Mouse (Mus musculus) MEL (cell line): ENCODE measurements around the gene Vmn1r2. TPM values are rescaled to one million over a fixed set of nuclear protein-coding genes. Genes with fewer than 3 reads are reported as not detected.
"Not testable (repeated sequence)": the region's sequence is repeated elsewhere in the genome, so short reads cannot be mapped to it uniquely, and the experiment has no call there.

Experiments used
- DNase-seq: peaks from one replicate; pipeline ENCODE4 v3.0.0; 2011; ENCODE audit warnings: low read depth, low spot score
- H3K27ac ChIP-seq: 2 replicates; pipeline ENCODE4 v1.5.1; 2012; ENCODE audit warnings: low read depth, mild to moderate bottlenecking, control low read depth, low read length, moderate library complexity; ENCODE audit not compliant: control insufficient read depth
- H3K27me3 ChIP-seq, 2 experiments: fragments of 150-350 bp in 1 of 2; sonication (generic) in 1 of 2; 2 replicates each; pipeline ENCODE4 v1.6.1; 2012; ENCODE audit warnings: low read length in 2 of 2, mild to moderate bottlenecking in 2 of 2, improper control_type of control experiment in 1 of 2, moderate library complexity in 1 of 2; ENCODE audit not compliant: insufficient read depth in 2 of 2, control insufficient read depth in 1 of 2
- H3K36me3 ChIP-seq, 2 experiments: 2 replicates each; pipeline ENCODE4 v1.6.1; 2012 to 2014; ENCODE audit warnings: low read length in 2 of 2, improper control_type of control experiment in 1 of 2, inconsistent platforms in 1 of 2, mild to moderate bottlenecking in 1 of 2; ENCODE audit not compliant: insufficient read depth in 2 of 2, control insufficient read depth in 1 of 2
- H3K4me1 ChIP-seq, 2 experiments: fragments of 150-350 bp in 1 of 2; sonication (generic) in 1 of 2; 2 replicates each; pipeline ENCODE4 v1.6.1; 2012; ENCODE audit warnings: low read length in 2 of 2, improper control_type of control experiment in 1 of 2, mild to moderate bottlenecking in 1 of 2; ENCODE audit not compliant: insufficient read depth in 2 of 2, control insufficient read depth in 1 of 2
- H3K4me3 ChIP-seq, 2 experiments: fragments of 150-350 bp in 1 of 2; sonication (generic) in 1 of 2; 2 replicates each; pipeline ENCODE4 v1.5.1; 2012; ENCODE audit warnings: low read depth in 2 of 2, low read length in 2 of 2, mild to moderate bottlenecking in 2 of 2, moderate library complexity in 2 of 2, control low read depth in 1 of 2, improper control_type of control experiment in 1 of 2; ENCODE audit not compliant: control insufficient read depth in 1 of 2, insufficient read depth in 1 of 2
- H3K79me2 ChIP-seq: 2 replicates; pipeline ENCODE4 v1.6.1; 2012; ENCODE audit warnings: mild to moderate bottlenecking, low read length, moderate library complexity; ENCODE audit not compliant: control insufficient read depth, poor library complexity, insufficient read depth
- H3K9ac ChIP-seq: 2 replicates; pipeline ENCODE4 v1.6.1; 2012; ENCODE audit warnings: low read depth, mild to moderate bottlenecking, control low read depth, low read length, moderate library complexity; ENCODE audit not compliant: control insufficient read depth, poor library complexity, severe bottlenecking
- H3K9me3 ChIP-seq: fragments of 150-350 bp; sonication (generic); replicated peaks from 2 replicates; pipeline ENCODE4 v1.6.1; 2012; ENCODE audit warnings: mild to moderate bottlenecking, low read length, improper control_type of control experiment, moderate library complexity; ENCODE audit not compliant: insufficient read depth
- EP300 ChIP-seq, 2 experiments: IDR thresholded peaks; 2 replicates each; pipeline ENCODE4 v1.6.1; 2011; ENCODE audit warnings: improper control_type of control experiment in 2 of 2, low read length in 2 of 2, low read depth in 1 of 2, mild to moderate bottlenecking in 1 of 2
- ETS1 ChIP-seq: IDR thresholded peaks from 2 replicates; pipeline ENCODE4 v1.6.1; 2012; ENCODE audit warnings: low read depth, mild to moderate bottlenecking, inconsistent platforms, low read length, improper control_type of control experiment, moderate library complexity
- GATA1 ChIP-seq: IDR thresholded peaks from 2 replicates; pipeline ENCODE4 v1.6.1; 2011; ENCODE audit warnings: low read depth, low read length, improper control_type of control experiment
- MYB ChIP-seq: IDR thresholded peaks from 2 replicates; pipeline ENCODE4 v1.6.1; 2011; ENCODE audit warnings: mild to moderate bottlenecking, low read depth, low read length, improper control_type of control experiment
- RCOR1 ChIP-seq: IDR thresholded peaks from 2 replicates; pipeline ENCODE4 v1.6.1; 2012; ENCODE audit warnings: low read depth, mild to moderate bottlenecking, inconsistent platforms, low read length, improper control_type of control experiment
- SIN3A ChIP-seq: IDR thresholded peaks from 2 replicates; pipeline ENCODE4 v1.6.1; 2012; ENCODE audit warnings: low read length, improper control_type of control experiment, inconsistent platforms
- TAL1 ChIP-seq: IDR thresholded peaks from 2 replicates; pipeline ENCODE4 v1.6.1; 2012; ENCODE audit warnings: mild to moderate bottlenecking, inconsistent platforms, low read length, moderate library complexity, mixed read lengths
- TCF12 ChIP-seq: IDR thresholded peaks from 2 replicates; pipeline ENCODE4 v1.6.1; 2014; ENCODE audit warnings: low read depth, mild to moderate bottlenecking, inconsistent platforms, low read length, improper control_type of control experiment, moderate library complexity
- ZNF384 ChIP-seq: IDR thresholded peaks from 2 replicates; pipeline ENCODE4 v1.6.1; 2012; ENCODE audit warnings: low read depth, mild to moderate bottlenecking, inconsistent platforms, low read length, improper control_type of control experiment
- polyA plus RNA-seq, 2 experiments: library from polyadenylated mRNA; stranded (reverse) in 1 of 2; unstranded in 1 of 2; fragments of >175 nt in 1 of 2; fragments of >200 nt in 1 of 2; gene quantifications; 2 replicates each; pipeline versions ENCODE4 v1.2.1 to v1.2.4; 2012; ENCODE audit warnings: low replicate concordance in 2 of 2, low read depth in 1 of 2; ENCODE audit not compliant: insufficient read length in 2 of 2, insufficient read depth in 1 of 2, missing spikeins in 1 of 2
- total RNA-seq: library from RNA; depleted of rRNA; stranded (reverse); fragments of 300-350 nt; gene quantifications from 2 replicates; pipeline ENCODE4 v1.2.3, GENCODE M21; 2012; rRNA removed

Vmn1r2 gene
- total and polyA plus RNA-seq, 3 experiments: not detected

DNA sequence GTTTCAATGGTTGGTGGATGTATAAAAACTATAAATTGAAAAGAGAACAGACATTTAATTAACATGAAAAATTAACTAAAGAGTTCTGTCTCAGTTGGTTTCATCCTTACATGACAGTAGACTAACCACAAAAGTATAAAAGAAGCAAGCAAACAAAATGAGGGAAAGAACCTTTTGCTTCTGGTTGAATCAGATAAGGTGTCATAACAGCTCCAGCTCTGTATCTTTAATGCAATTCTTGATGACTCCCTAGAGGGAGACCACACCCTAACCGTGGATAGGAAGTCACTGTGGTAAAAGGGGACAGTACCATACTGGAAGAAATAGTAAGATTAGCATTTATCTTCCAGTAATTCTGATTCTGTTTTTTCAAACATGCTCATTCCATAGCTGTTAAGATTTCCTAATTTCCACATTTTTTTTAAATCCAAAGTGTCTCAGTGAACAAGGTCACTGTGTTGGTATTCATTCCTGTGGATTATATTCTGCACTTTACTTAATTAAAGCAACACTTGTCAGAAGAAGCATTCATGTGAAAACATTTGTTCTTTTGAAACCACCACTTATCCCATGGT lies 42.6 kb downstream of the Vmn1r2 start:
- peak overlapping the region; percentile 79 for H3K27ac ChIP-seq

DNA sequence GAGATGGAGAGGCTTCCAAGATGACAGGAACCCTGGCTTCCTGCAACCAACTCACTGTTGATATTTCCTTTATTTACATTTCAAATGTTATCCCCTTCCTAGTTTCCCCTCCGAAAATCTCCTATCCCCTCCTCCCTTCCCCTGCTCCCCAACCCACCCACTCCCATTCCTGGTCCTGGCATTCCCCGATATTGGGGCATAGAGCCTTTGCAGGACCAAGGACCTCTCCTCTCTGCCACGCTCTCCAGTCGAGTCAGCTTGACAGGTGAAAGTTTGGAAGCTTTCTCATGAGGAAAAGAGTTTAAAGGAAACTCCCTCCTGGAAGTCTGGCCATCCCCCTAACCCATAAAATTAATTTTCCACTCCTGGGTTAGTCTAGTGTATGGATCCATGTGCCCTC lies 46.2 kb downstream of the Vmn1r2 start:
- H3K9ac ChIP-seq, H3K27me3 ChIP-seq, H3K36me3 ChIP-seq, H3K79me2 ChIP-seq, H3K4me3 ChIP-seq, DNase-seq, H3K27ac ChIP-seq, H3K9me3 ChIP-seq, H3K4me1 ChIP-seq: not testable (repeated sequence)

More for the DNA sequence above, 42.6 kb downstream of the Vmn1r2 start:
- not testable (repeated sequence) for H3K4me3 ChIP-seq, H3K36me3 ChIP-seq, H3K27me3 ChIP-seq, H3K9me3 ChIP-seq, H3K4me1 ChIP-seq
- peak; percentile 70 for DNase-seq
- TF ChIP-seq TCF12: peak; percentile 80
- peak; percentile 63 for TF ChIP-seq ZNF384
- peak; percentile 40; the same call in 1 of the 2 replicates for TF ChIP-seq SIN3A
- TF ChIP-seq RCOR1: peak; percentile 80
- TF ChIP-seq MYB: peak; percentile 65; the same call in 1 of the 2 replicates
- TF ChIP-seq ETS1: peak; percentile 56; the same call in 1 of the 2 replicates
- peak; percentile 76 for TF ChIP-seq GATA1
- TF ChIP-seq TAL1: peak; percentile 61
- peak; percentile 84 to 88 for TF ChIP-seq EP300 (IDR thresholded peaks at IDR 0.05; ENCODE audit: low read depth in 1 of 2, low read length in 2 of 2)
- TF ChIP-seq, all 39 proteins: peak for 9; not testable (repeated sequence) for 30
- H3K79me2 ChIP-seq, H3K9ac ChIP-seq: not testable (repeated sequence)

DNA sequence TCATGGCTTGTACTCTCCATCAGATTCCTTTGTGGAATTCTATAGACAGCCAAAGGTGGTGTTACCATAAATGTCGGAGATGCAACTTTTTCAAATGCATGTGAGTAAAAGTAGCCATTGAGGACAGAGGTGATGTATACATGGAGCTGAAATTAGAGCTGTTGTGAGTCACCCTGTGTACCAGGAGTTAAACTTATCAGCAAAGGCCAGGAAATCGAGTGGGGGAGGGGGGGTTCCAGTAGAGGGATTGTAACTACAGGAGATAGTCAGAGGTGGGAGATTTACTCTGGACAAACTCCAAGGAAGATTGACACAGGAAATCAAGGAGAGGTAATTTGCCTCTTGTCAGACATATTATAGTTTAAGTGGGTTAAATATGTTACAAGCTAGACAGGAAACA lies 49.3 kb downstream of the Vmn1r2 start:
- not testable (repeated sequence) for H3K27ac ChIP-seq, H3K9ac ChIP-seq, H3K9me3 ChIP-seq, H3K4me3 ChIP-seq, H3K27me3 ChIP-seq, H3K79me2 ChIP-seq, H3K36me3 ChIP-seq, H3K4me1 ChIP-seq
- DNase-seq: peak; percentile 71
- TF ChIP-seq TCF12: 0 out of 2 replicates have a peak, but pooled peaks have one; percentile 32
- TF ChIP-seq EP300 (IDR thresholded peaks at IDR 0.05; ENCODE audit: low read depth in 1 of 2, low read length in 2 of 2): peak; percentile 10 to 55; a peak in 3 of 4 replicates

Other genes with a start within 250 kb of the Vmn1r2 start
- not detected in 2 replicates for gene Vmn1r3, start 18.0 kb downstream of the Vmn1r2 start, total RNA-seq
- not detected for gene Vmn1r3, start 18.0 kb downstream of the Vmn1r2 start, polyA plus RNA-seq